Mouse (Mus musculus) lung, postnatal 0 days (tissue): ENCODE results near the gene Bri3. TPM values are rescaled to one million over a fixed set of nuclear protein-coding genes. Genes with fewer than 3 reads are reported as not detected.

Source experiments
- ATAC-seq: fragments of 200-750 bp; cut with Nextera tagmentation; 2 replicates; pipeline ENCODE4 v1.8.0; 2017; ENCODE audit warnings: moderate library complexity
- DNase-seq: peaks from one replicate; pipeline ENCODE4 v3.0.0-alpha.2; 2016; ENCODE audit warnings: low spot score
- H3K27ac ChIP-seq: fragments of 300-500 bp; sonication (generic); 2 replicates; pipeline ENCODE4 v1.5.1; 2014; ENCODE audit warnings: antibody characterized with exemption, mild to moderate bottlenecking, low read length, mixed read lengths
- H3K27me3 ChIP-seq: fragments of 300-500 bp; sonication (generic); replicated peaks from 2 replicates; pipeline ENCODE4 v1.6.1; 2014; ENCODE audit warnings: low read length, mixed read lengths; ENCODE audit not compliant: insufficient read depth
- H3K36me3 ChIP-seq: fragments of 300-500 bp; sonication (generic); 2 replicates; pipeline ENCODE4 v1.6.1; 2014; ENCODE audit warnings: low read length, mixed read lengths; ENCODE audit not compliant: insufficient read depth
- H3K4me1 ChIP-seq: fragments of 300-500 bp; sonication (generic); 2 replicates; pipeline ENCODE4 v1.6.1; 2014; ENCODE audit warnings: antibody characterized with exemption, low read depth, low read length, mixed read lengths; ENCODE audit not compliant: insufficient read depth
- H3K4me2 ChIP-seq: fragments of 300-500 bp; sonication (generic); replicated peaks from 2 replicates; pipeline ENCODE4 v1.6.1; 2014; ENCODE audit warnings: low read depth, mild to moderate bottlenecking, low read length, moderate library complexity, mixed read lengths
- H3K4me3 ChIP-seq: fragments of 300-500 bp; sonication (generic); 2 replicates; pipeline ENCODE4 v1.5.1; 2014; ENCODE audit warnings: low read depth, low read length
- H3K9ac ChIP-seq: fragments of 300-500 bp; sonication (generic); replicated peaks from 2 replicates; pipeline ENCODE4 v1.6.1; 2014; ENCODE audit warnings: low read depth, mild to moderate bottlenecking
- H3K9me3 ChIP-seq: fragments of 300-500 bp; sonication (generic); 2 replicates; pipeline ENCODE4 v1.6.1; 2016; ENCODE audit warnings: low read length, mixed read lengths
- CTCF ChIP-seq: IDR thresholded peaks from 2 replicates; pipeline ENCODE4 v1.5.1; 2016; ENCODE audit warnings: antibody characterized with exemption, mild to moderate bottlenecking
- EP300 ChIP-seq: IDR thresholded peaks from 2 replicates; pipeline ENCODE4 v1.6.1; 2016; ENCODE audit warnings: antibody characterized with exemption, mild to moderate bottlenecking, control low read depth
- WGBS: fragments of 180-500 bp; shearing (Covaris S2); extraction: QIAGEN DNeasy Blood & Tissue Kit; methylation state at CpG from one replicate; pipeline ENCODE4 v1.1.7; 2014; 5-methylcytosine and 5-hydroxymethylcytosine counted together
- polyA plus RNA-seq: library from polyadenylated mRNA; unstranded; fragments of >200 nt; fragmentation: Nextera tagmentation; extraction: Ambion mirVana; gene quantifications from 2 replicates; pipeline ENCODE4 v1.2.1, GENCODE M21; 2015

Bri3 gene
- polyA plus RNA-seq, 1 experiment from 2014 or later: 286 TPM

- no peaks in the 10 kb centered on the region for H3K4me1 ChIP-seq
- no peak for TF ChIP-seq CTCF
- ATAC-seq (no peak), DNase-seq (no peak)
- H3K4me2 ChIP-seq: no peak overlapping the region
- 85% methylated on average over 10 of the region's 10 CpGs for WGBS
- no peak overlapping the region for H3K27ac ChIP-seq
- no peak overlapping the region for H3K4me3 ChIP-seq
- no peaks in the 10 kb centered on the region for H3K9me3 ChIP-seq
- peaks cover 39% of the 10 kb centered on the region for H3K36me3 ChIP-seq
- H3K27me3 ChIP-seq: no peaks in the 10 kb centered on the region
- H3K9ac ChIP-seq: no peak overlapping the region
Observed at GRCm38 (mm10) chr5:144204911-144205310, 39.3 kb upstream of the Bri3 start.

- 96% methylated on average over 15 of the region's 15 CpGs for WGBS
- H3K27me3 ChIP-seq: no peaks in the 10 kb centered on the region
- H3K36me3 ChIP-seq: peaks cover 45% of the 10 kb centered on the region
Observed at GRCm38 (mm10) chr5:144206069-144206468, 38.2 kb upstream of the Bri3 start.

GRCm38 (mm10) chr5:144207478-144207877, 36.8 kb upstream of the Bri3 start:
- Histone ChIP-seq H3K9me3 (no peaks in the 10 kb centered on the region), H3K36me3 (peaks cover 49% of the 10 kb centered on the region)
- no peak for ATAC-seq

More at GRCm38 (mm10) chr5:144206069-144206468, 38.2 kb upstream of the Bri3 start:
- no peak for ATAC-seq
- H3K4me2 ChIP-seq: no peak overlapping the region
- no peak for TF ChIP-seq EP300
- no peak for TF ChIP-seq CTCF
- no peak overlapping the region for H3K4me3 ChIP-seq
- H3K4me1 ChIP-seq: no peaks in the 10 kb centered on the region
- DNase-seq: no peak
- H3K27ac ChIP-seq: no peak overlapping the region
- no peaks in the 10 kb centered on the region for H3K9me3 ChIP-seq
- no peak overlapping the region for H3K9ac ChIP-seq

GRCm38 (mm10) chr5:144214453-144214852, 29.8 kb upstream of the Bri3 start:
- no peaks in the 10 kb centered on the region for H3K9me3 ChIP-seq
- H3K4me2 ChIP-seq: no peak overlapping the region
- DNase-seq: peak; percentile 52
- H3K27ac ChIP-seq: no peak overlapping the region
- 34% methylated on average over 7 of the region's 7 CpGs for WGBS
- no peak overlapping the region for H3K4me3 ChIP-seq
- no peaks in the 10 kb centered on the region for H3K27me3 ChIP-seq
- TF ChIP-seq CTCF (peak; percentile 95), EP300 (no peak)
- no peak overlapping the region for H3K9ac ChIP-seq
- H3K4me1 ChIP-seq: no peaks in the 10 kb centered on the region; the same call in 1 of the 2 replicates
- ATAC-seq: peak; percentile 49
- peaks cover 23% of the 10 kb centered on the region; the same call in 1 of the 2 replicates for H3K36me3 ChIP-seq

More at GRCm38 (mm10) chr5:144207478-144207877, 36.8 kb upstream of the Bri3 start:
- Histone ChIP-seq H3K27ac (no peak overlapping the region), H3K27me3 (no peaks in the 10 kb centered on the region), H3K4me2 (no peak overlapping the region), H3K4me3 (no peak overlapping the region), H3K9ac (no peak overlapping the region), H3K4me1 (no peaks in the 10 kb centered on the region)
- TF ChIP-seq EP300 (no peak), CTCF (peak; percentile 90)
- 40% methylated on average over 11 of the region's 11 CpGs for WGBS
- DNase-seq: peak; percentile 40

GRCm38 (mm10) chr5:144215992-144216391, 28.2 kb upstream of the Bri3 start:
- H3K4me1 ChIP-seq: peaks cover 2% of the 10 kb centered on the region
- H3K9me3 ChIP-seq: no peaks in the 10 kb centered on the region
- H3K9ac ChIP-seq: no peak overlapping the region
- 61% methylated on average over 2 of the region's 2 CpGs for WGBS
- DNase-seq (no peak), ATAC-seq (no peak)
- H3K4me3 ChIP-seq: no peak overlapping the region
- no peak overlapping the region for H3K27ac ChIP-seq
- H3K4me2 ChIP-seq: no peak overlapping the region
- H3K36me3 ChIP-seq: peaks cover 13% of the 10 kb centered on the region; the same call in 1 of the 2 replicates
- no peaks in the 10 kb centered on the region for H3K27me3 ChIP-seq
- TF ChIP-seq CTCF: no peak
- TF ChIP-seq EP300: no peak

- WGBS: 89% methylated on average over 7 of the region's 7 CpGs
- Histone ChIP-seq H3K9me3 (no peaks in the 10 kb centered on the region), H3K9ac (no peak overlapping the region), H3K27ac (no peak overlapping the region), H3K27me3 (no peaks in the 10 kb centered on the region), H3K4me3 (no peak overlapping the region), H3K4me1 (peaks cover 16% of the 10 kb centered on the region), H3K4me2 (no peak overlapping the region), H3K36me3 (peaks cover 7% of the 10 kb centered on the region; the same call in 1 of the 2 replicates)
- no peak for DNase-seq
- TF ChIP-seq CTCF: no peak
- no peak for TF ChIP-seq EP300
- ATAC-seq: no peak
Observed at GRCm38 (mm10) chr5:144218061-144218460, 26.2 kb upstream of the Bri3 start.

- Histone ChIP-seq H3K4me1 (peaks cover 16% of the 10 kb centered on the region), H3K36me3 (0 out of 2 replicates have a peak, but pooled peaks cover 7% of the 10 kb centered on the region), H3K9ac (no peak overlapping the region), H3K27me3 (no peaks in the 10 kb centered on the region), H3K4me2 (no peak overlapping the region), H3K27ac (peak overlapping the region; percentile 59; the same call in 1 of the 2 replicates), H3K4me3 (no peak overlapping the region), H3K9me3 (no peaks in the 10 kb centered on the region)
- peak; percentile 44 for DNase-seq
- TF ChIP-seq EP300 (no peak), CTCF (no peak)
- no peak for ATAC-seq
- WGBS: 49% methylated on average over 12 of the region's 12 CpGs
Observed at GRCm38 (mm10) chr5:144219306-144219705, 24.9 kb upstream of the Bri3 start.
